Mouse (Mus musculus) midbrain, embryonic 13.5 days (tissue): ENCODE measurements at regions not wholly inside any gene's neighbourhood (a gene's known extent, or its start where the extent isn't known, plus 50 kb on each side); places are given as distances from the start of the nearest gene placed in this dataset.
A peak's percentile ranks its signal among the peaks of the same experiment; 100 is the strongest.

Experiments used
- ATAC-seq: fragments of 200-750 bp; cut with Nextera tagmentation; 2 replicates; pipeline ENCODE4 v1.8.0; 2017; ENCODE audit warnings: mild to moderate bottlenecking, moderate TSS enrichment, moderate library complexity
- H3K27ac ChIP-seq: fragments of 300-500 bp; sonication (generic); 2 replicates; pipeline ENCODE4 v1.5.1; 2015; ENCODE audit warnings: inconsistent platforms, mild to moderate bottlenecking, moderate library complexity
- H3K27me3 ChIP-seq: fragments of 300-500 bp; sonication (generic); 2 replicates; pipeline ENCODE4 v1.6.1; 2015; ENCODE audit warnings: mild to moderate bottlenecking, inconsistent platforms
- H3K36me3 ChIP-seq: fragments of 300-500 bp; sonication (generic); 2 replicates; pipeline ENCODE4 v1.6.1; 2015; ENCODE audit warnings: mild to moderate bottlenecking, inconsistent platforms
- H3K4me1 ChIP-seq: fragments of 300-500 bp; sonication (generic); replicated peaks from 2 replicates; pipeline ENCODE4 v1.6.1; 2015; ENCODE audit warnings: inconsistent platforms
- H3K4me2 ChIP-seq: fragments of 300-500 bp; sonication (generic); replicated peaks from 2 replicates; pipeline ENCODE4 v1.6.1; 2015; ENCODE audit warnings: moderate library complexity, mild to moderate bottlenecking, inconsistent platforms
- H3K4me3 ChIP-seq: fragments of 300-500 bp; sonication (generic); replicated peaks from 2 replicates; pipeline ENCODE4 v1.5.1; 2015; ENCODE audit warnings: mild to moderate bottlenecking, inconsistent platforms
- H3K9ac ChIP-seq: fragments of 300-500 bp; sonication (generic); replicated peaks from 2 replicates; pipeline ENCODE4 v1.6.1; 2015; ENCODE audit warnings: mild to moderate bottlenecking, inconsistent platforms
- H3K9me3 ChIP-seq: fragments of 300-500 bp; sonication (generic); 2 replicates; pipeline ENCODE4 v1.6.1; 2016; ENCODE audit warnings: mild to moderate bottlenecking, inconsistent platforms
- WGBS: fragments of 180-500 bp; shearing (Covaris S2); methylation state at CpG from one replicate; pipeline ENCODE4 v1.1.7; 2015; 5-methylcytosine and 5-hydroxymethylcytosine counted together

DNA sequence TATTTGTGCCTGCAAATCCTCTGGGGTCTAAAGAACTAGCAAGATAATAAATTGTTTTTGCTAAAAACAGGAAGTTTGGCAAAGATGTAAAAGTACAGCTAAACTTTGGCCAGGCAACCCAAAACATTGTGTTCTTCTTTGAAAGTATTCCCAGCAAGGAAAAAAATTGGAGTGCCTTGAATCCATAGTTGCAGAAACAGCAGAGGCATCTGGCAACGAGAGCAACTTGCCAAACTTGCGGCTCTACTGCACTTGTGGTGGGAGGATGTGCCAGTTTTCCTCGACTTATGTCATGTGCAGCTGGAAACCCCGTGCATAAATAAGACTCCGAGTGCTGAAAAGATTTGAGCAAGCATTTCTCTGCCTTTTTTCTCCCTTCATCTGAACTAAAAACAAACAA is 185.2 kb upstream of the Meis1 start:
- 23% methylated on average over 5 of the region's 5 CpGs for WGBS
- peaks cover 30% of the 10 kb centered on the region for H3K4me1 ChIP-seq
- no peak for ATAC-seq
- no peaks in the 10 kb centered on the region for H3K27me3 ChIP-seq
- no peak overlapping the region for H3K4me2 ChIP-seq
- no peak overlapping the region for H3K27ac ChIP-seq
- H3K4me3 ChIP-seq, result no peak overlapping the region
- H3K9me3 ChIP-seq, result no peaks in the 10 kb centered on the region
- H3K9ac ChIP-seq, result no peak overlapping the region
- no peaks in the 10 kb centered on the region for H3K36me3 ChIP-seq

DNA sequence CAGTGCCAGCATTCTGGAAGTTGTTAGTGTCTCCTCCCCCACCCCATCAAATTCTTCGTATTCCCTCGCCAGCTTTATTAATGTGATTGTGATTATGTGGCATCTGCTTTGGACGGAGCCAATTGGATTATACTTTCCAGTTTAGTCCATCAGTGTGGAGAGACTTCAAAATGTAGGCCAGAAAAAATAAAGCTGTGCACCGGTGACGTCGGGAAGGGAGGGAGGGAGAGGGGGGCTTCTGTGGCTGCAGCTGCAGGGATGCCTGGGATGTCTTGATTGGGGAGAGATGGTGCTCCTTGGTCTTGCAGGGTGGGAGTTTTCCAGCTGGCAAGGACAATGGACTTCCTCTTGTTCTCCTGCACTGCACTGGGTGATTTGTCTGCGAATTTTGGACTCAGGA is 185.7 kb upstream of the Meis1 start:
- no peaks in the 10 kb centered on the region for H3K9me3 ChIP-seq
- peaks cover 30% of the 10 kb centered on the region for H3K4me1 ChIP-seq
- H3K36me3 ChIP-seq, result no peaks in the 10 kb centered on the region
- H3K9ac ChIP-seq, result no peak overlapping the region
- peak; percentile 84 for ATAC-seq
- 10% methylated on average over 7 of the region's 7 CpGs for WGBS
- H3K27ac ChIP-seq, result no peak overlapping the region
- H3K4me2 ChIP-seq, result no peak overlapping the region
- no peak overlapping the region for H3K4me3 ChIP-seq
- H3K27me3 ChIP-seq, result no peaks in the 10 kb centered on the region

DNA sequence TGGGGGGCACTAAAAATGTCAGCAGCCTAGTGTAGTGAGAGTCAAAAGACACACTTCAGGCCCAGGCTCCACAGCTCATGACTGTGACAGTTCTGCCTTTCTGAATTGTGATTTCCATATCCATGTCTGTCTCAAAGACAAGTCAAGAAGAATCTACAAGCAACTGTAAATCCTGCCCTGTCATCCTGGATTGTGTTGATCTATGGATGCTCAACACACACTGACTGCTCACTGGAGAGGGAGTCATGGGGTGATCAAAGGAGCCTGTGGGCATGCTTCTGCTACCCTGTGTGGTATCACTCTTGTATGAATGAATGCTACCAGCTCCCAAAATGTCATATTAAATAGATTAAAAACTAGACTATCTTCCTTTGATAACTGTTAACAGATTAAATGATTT is 186.4 kb upstream of the Meis1 start:
- ATAC-seq, result no peak
- Histone ChIP-seq H3K36me3 (no peaks in the 10 kb centered on the region), H3K4me3 (no peak overlapping the region), H3K4me1 (peaks cover 30% of the 10 kb centered on the region), H3K9me3 (no peaks in the 10 kb centered on the region), H3K4me2 (no peak overlapping the region), H3K27ac (no peak overlapping the region), H3K27me3 (no peaks in the 10 kb centered on the region), H3K9ac (no peak overlapping the region)

DNA sequence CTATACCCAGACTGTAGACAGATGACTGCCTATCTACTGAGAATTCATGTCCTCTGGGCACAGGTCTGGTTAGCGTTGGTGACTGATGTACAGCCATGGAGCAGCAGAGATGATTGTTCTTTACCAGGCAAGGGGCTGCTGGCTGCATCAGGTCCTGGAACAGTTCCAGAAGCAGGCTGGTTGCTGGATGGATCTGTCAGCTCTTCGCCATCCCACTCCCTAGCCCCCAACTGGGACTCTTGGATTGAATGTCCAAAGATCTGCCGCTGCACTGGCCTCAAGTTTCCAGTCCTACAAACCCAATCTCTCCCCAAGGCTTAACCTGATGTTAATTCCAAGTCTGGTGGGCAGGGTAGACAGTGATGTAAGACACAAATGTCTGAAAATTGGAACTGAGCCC is 200.7 kb upstream of the Meis1 start:
- 83% methylated on average over 3 of the region's 3 CpGs for WGBS
- H3K4me2 ChIP-seq, result no peak overlapping the region
- ATAC-seq, result no peak
- H3K9ac ChIP-seq, result no peak overlapping the region
- H3K9me3 ChIP-seq, result no peaks in the 10 kb centered on the region
- no peaks in the 10 kb centered on the region for H3K27me3 ChIP-seq
- H3K36me3 ChIP-seq, result no peaks in the 10 kb centered on the region
- no peak overlapping the region for H3K4me3 ChIP-seq
- H3K27ac ChIP-seq, result no peak overlapping the region
- H3K4me1 ChIP-seq, result no peaks in the 10 kb centered on the region

DNA sequence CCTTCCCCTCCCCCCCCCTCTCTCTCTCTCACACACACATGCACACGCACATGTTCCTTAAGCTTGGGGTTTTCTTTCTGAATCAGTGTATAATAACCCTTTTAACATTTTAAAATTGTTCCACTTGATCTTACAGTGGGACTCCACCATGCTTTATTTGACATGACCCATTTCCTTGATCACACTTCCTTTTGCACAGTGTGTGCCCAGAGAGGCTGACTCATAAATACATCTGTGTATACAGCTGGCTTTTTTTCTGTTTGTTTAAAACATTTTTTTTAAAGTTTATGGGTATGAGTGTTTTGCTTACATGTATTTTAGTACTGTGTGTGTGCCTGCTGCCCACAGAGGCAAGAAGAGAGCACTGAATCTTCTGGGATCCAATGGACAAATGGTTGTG is 202.7 kb upstream of the Meis1 start:
- WGBS, result no CpG with 5 or more reads among the region's 1 CpGs
- H3K27me3 ChIP-seq, result no peaks in the 10 kb centered on the region
- no peak overlapping the region for H3K27ac ChIP-seq
- no peaks in the 10 kb centered on the region for H3K36me3 ChIP-seq
- no peak for ATAC-seq
- H3K9ac ChIP-seq, result no peak overlapping the region
- no peak overlapping the region for H3K4me3 ChIP-seq
- H3K9me3 ChIP-seq, result no peaks in the 10 kb centered on the region
- no peak overlapping the region for H3K4me2 ChIP-seq
- H3K4me1 ChIP-seq, result no peaks in the 10 kb centered on the region

DNA sequence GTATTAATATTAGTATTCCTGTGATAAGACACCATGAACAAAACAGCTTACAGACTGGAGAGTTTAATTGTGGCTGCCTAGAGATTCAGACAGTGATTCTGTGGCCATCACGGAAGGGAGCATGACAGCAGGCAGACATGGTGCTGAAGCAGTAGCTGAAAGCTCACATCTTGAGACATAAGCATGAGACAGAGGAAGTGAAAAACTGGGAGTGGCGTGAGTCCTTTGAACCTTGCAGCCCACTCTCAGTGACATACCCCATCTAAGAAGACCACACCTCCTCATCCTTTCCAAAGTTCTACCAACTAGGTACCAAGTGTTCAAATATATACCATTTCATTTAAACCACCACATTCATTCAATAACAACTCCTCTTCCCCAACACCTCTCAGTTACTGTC is 208.0 kb upstream of the Meis1 start:
- 92% methylated on average over 2 of the region's 2 CpGs for WGBS
- no peak overlapping the region for H3K4me3 ChIP-seq
- no peak for ATAC-seq
- no peak overlapping the region for H3K4me2 ChIP-seq
- no peaks in the 10 kb centered on the region for H3K4me1 ChIP-seq
- H3K9ac ChIP-seq, result no peak overlapping the region
- no peaks in the 10 kb centered on the region for H3K36me3 ChIP-seq
- no peak overlapping the region for H3K27ac ChIP-seq
- H3K9me3 ChIP-seq, result no peaks in the 10 kb centered on the region
- no peaks in the 10 kb centered on the region for H3K27me3 ChIP-seq

DNA sequence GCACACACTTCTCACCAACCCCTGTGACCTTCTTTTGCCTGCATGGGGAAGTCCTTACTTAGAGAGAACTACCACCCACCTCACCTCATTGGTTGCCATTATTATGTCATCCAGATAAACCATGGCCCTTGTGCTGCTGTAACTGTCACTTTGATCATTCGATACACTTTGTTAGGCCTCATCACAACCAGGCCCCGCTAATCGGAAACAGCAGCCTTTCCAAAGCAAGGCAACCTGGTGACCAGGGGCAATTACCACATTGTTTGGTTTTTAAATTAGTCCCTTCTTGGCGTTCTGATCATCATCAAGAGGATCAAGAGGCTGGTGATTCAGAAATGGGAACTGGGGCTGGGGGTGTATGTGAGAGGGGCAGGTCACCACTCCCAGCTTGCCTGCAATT is 208.9 kb upstream of the Meis1 start:
- ATAC-seq, result no peak
- WGBS, result 71% methylated on average over 4 of the region's 4 CpGs
- Histone ChIP-seq H3K4me2 (no peak overlapping the region), H3K4me1 (no peaks in the 10 kb centered on the region), H3K27me3 (no peaks in the 10 kb centered on the region), H3K36me3 (no peaks in the 10 kb centered on the region), H3K9ac (no peak overlapping the region), H3K4me3 (no peak overlapping the region), H3K27ac (no peak overlapping the region), H3K9me3 (no peaks in the 10 kb centered on the region)

DNA sequence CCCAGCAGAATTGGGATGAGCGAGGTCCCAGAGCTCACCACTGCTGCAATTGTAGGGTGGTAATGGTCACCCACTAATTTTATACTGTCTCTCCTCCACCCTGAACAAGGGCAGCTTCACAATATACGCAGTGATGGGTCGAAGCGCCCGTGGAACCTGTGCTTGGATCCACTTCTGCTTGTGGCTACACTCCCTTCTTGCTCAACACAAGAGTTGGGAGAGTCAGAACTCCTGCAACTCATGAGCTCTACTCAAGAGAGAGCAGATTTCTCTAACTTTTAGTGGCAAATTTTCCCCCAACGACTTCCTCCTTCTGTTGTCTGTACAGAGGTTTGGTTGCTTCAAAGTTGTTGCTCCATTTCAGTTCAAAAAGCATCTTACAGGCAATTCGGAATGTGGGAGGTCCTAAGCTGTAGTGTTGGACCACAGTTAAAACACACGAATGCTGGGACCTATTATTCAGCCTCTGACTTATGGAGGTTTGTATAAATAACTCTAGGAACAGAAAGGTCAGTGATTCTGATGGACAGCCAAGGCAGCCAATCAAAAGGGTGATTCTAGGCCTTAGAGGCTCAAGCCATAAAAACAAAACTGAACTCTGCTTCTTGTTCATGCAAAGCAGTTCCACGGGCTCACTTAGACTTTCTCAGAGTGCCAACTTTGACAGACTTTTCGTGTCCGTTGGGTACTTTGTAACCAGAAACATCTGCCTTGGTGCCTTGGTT is 227.8 kb upstream of the Meis1 start:
- no peak overlapping the region for H3K4me3 ChIP-seq
- H3K4me1 ChIP-seq, result 0 out of 2 replicates have a peak, but pooled peaks cover 4% of the 10 kb centered on the region
- no peak for ATAC-seq
- no peak overlapping the region for H3K27ac ChIP-seq
- H3K9me3 ChIP-seq, result no peaks in the 10 kb centered on the region
- no peaks in the 10 kb centered on the region for H3K27me3 ChIP-seq
- H3K9ac ChIP-seq, result no peak overlapping the region
- H3K4me2 ChIP-seq, result no peak overlapping the region
- 90% methylated on average over 11 of the region's 11 CpGs for WGBS
- H3K36me3 ChIP-seq, result no peaks in the 10 kb centered on the region

DNA sequence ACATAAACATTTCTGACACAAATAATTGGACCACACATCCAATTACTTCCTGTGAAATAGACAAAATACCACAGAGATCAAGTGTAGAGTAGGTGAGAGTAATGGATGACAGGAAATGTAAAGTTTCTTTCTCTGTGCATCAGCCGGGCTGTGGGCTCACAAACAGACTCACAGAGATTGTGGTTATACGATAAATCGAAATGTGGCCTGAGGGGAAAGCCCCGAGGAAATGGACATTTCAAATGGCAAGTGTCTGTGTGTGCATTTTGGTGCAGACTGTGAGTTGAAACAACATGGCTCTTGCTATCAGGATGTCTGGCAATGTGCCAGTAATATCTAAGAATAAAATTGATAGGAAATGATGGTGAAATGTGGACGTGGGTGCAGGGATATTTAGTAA is 234.8 kb upstream of the Meis1 start:
- Histone ChIP-seq H3K27me3 (no peaks in the 10 kb centered on the region), H3K4me3 (no peak overlapping the region), H3K27ac (no peak overlapping the region), H3K4me1 (no peaks in the 10 kb centered on the region), H3K9me3 (no peaks in the 10 kb centered on the region), H3K4me2 (no peak overlapping the region), H3K9ac (no peak overlapping the region), H3K36me3 (no peaks in the 10 kb centered on the region)
- WGBS, result 86% methylated on average over 5 of the region's 5 CpGs
- ATAC-seq, result no peak

DNA sequence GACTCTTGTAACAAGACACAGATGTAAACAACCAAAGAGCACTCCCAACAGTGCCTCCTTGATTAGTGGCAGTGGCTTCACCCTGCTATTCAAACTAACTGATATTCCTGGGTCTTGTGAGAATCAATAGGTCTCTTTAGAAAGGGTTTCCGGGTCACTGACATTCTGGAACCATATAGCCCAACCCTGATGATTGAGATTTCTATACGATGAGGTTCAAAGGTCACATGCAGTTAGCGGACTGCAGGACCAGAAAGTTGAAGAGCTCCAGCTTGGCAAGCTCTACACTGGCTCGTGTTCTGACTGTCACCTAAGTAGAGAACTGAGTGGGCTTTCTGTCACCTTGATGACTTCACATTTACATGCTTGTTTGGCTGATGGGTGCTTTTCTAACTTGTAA is 235.4 kb upstream of the Meis1 start:
- no peak overlapping the region for H3K27ac ChIP-seq
- no peak for ATAC-seq

DNA sequence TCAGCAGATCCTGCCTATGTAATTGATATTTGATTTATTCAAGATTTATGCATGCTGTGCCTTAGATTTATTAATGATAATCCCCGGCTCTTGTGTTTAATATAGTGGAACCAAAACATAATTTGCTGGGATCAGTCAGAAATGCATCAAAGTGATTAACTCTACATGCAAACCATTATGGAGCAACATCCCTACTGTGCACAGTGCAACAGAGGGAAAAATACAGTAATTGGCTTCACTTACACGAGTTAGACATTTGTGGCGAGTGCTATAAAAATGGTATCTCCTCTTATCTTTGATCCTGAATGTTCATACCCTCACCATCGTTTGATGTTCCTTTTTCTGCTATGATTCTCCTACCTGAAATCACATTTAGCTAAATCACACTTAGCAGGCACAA is 238.8 kb upstream of the Meis1 start:
- no peak overlapping the region for H3K4me2 ChIP-seq
- H3K27me3 ChIP-seq, result no peaks in the 10 kb centered on the region
- H3K9me3 ChIP-seq, result no peaks in the 10 kb centered on the region
- 68% methylated on average over 4 of the region's 4 CpGs for WGBS
- no peak overlapping the region for H3K27ac ChIP-seq
- H3K9ac ChIP-seq, result no peak overlapping the region
- ATAC-seq, result 0 out of 2 replicates have a peak, but pooled peaks have one; percentile 27
- no peaks in the 10 kb centered on the region for H3K4me1 ChIP-seq
- H3K4me3 ChIP-seq, result no peak overlapping the region
- no peaks in the 10 kb centered on the region for H3K36me3 ChIP-seq

More for the DNA sequence above, 235.4 kb upstream of the Meis1 start:
- H3K9ac ChIP-seq, result no peak overlapping the region
- no peak overlapping the region for H3K4me3 ChIP-seq
- no peaks in the 10 kb centered on the region for H3K9me3 ChIP-seq
- WGBS, result 66% methylated on average over 4 of the region's 4 CpGs
- H3K36me3 ChIP-seq, result no peaks in the 10 kb centered on the region
- H3K4me2 ChIP-seq, result no peak overlapping the region
- H3K4me1 ChIP-seq, result no peaks in the 10 kb centered on the region
- no peaks in the 10 kb centered on the region for H3K27me3 ChIP-seq

DNA sequence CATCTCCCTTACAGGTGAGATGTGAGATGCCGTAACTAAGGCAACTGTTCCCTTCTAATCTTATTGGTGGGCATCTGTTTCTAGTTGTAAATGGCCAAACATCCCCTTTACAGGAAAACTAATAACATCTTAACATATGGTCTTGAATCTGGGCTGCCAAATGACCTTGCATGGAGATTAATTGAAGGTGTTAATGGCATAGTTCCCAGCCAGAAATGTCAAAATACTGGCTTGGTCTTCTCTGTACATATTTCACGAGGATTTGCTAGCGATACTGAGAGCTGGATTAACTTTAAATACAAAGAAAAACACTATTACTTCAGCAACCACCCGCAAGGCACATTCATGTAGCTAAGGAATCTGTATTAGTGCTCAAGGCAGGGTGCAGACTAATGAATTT is 244.0 kb upstream of the Meis1 start:
- 78% methylated on average over 4 of the region's 4 CpGs for WGBS
- no peaks in the 10 kb centered on the region for H3K36me3 ChIP-seq
- H3K9ac ChIP-seq, result no peak overlapping the region
- H3K4me1 ChIP-seq, result 0 out of 2 replicates have a peak, but pooled peaks cover 5% of the 10 kb centered on the region
- no peaks in the 10 kb centered on the region for H3K9me3 ChIP-seq
- ATAC-seq, result no peak
- no peak overlapping the region for H3K4me3 ChIP-seq
- no peak overlapping the region for H3K4me2 ChIP-seq
- no peaks in the 10 kb centered on the region for H3K27me3 ChIP-seq
- no peak overlapping the region for H3K27ac ChIP-seq
